Mouse (Mus musculus): ENCODE measurements around the gene Tpst2. TPM values are rescaled to one million over a fixed set of nuclear protein-coding genes. Genes with fewer than 3 reads are reported as not detected.

Tpst2 gene
- polyA plus RNA-seq, 1 experiment from 2014 or later = 34.0 TPM

GRCm38 (mm10) chr5:112286984-112287641 lies 10.6 kb downstream of the Tpst2 start:
- Histone ChIP-seq H3K36me3 (replicated peaks) (no peaks in the 10 kb centered on the region), H3K4me1 (peaks cover 43% of the 10 kb centered on the region), H3K27me3 (replicated peaks; ENCODE audit: low read depth, poor library complexity, severe bottlenecking) (no peaks in the 10 kb centered on the region), H3K9me3 (no peaks in the 10 kb centered on the region), H3K27ac (replicated peaks) (no peak overlapping the region), H3K4me3 (no peak overlapping the region)
- 81% methylated on average over 11 of the region's 11 CpGs for WGBS
- DNase-seq (ENCODE audit: low spot score) = no peak

GRCm38 (mm10) chr5:112287652-112288051 lies 11.2 kb downstream of the Tpst2 start:
- no peak overlapping the region for H3K4me3 ChIP-seq
- no peaks in the 10 kb centered on the region for H3K9me3 ChIP-seq
- DNase-seq (ENCODE audit: low spot score) = no peak
- H3K27me3 ChIP-seq (replicated peaks; ENCODE audit: low read depth, poor library complexity, severe bottlenecking) = no peaks in the 10 kb centered on the region
- H3K4me1 ChIP-seq = peaks cover 38% of the 10 kb centered on the region
- no peaks in the 10 kb centered on the region for H3K36me3 ChIP-seq (replicated peaks)
- WGBS = 87% methylated on average over 2 of the region's 2 CpGs
- no peak overlapping the region for H3K27ac ChIP-seq (replicated peaks)

- Histone ChIP-seq H3K9me3 (no peaks in the 10 kb centered on the region), H3K4me1 (peaks cover 38% of the 10 kb centered on the region), H3K36me3 (replicated peaks) (no peaks in the 10 kb centered on the region), H3K27ac (replicated peaks) (peak overlapping the region; percentile 30; the same call in 1 of the 2 replicates), H3K27me3 (replicated peaks; ENCODE audit: low read depth, poor library complexity, severe bottlenecking) (no peaks in the 10 kb centered on the region), H3K4me3 (no peak overlapping the region)
- WGBS = 86% methylated on average over 9 of the region's 9 CpGs
- DNase-seq (ENCODE audit: low spot score) = no peak
These were observed 12.0 kb downstream of the Tpst2 start for GRCm38 (mm10) chr5:112288193-112289141.

DNA sequence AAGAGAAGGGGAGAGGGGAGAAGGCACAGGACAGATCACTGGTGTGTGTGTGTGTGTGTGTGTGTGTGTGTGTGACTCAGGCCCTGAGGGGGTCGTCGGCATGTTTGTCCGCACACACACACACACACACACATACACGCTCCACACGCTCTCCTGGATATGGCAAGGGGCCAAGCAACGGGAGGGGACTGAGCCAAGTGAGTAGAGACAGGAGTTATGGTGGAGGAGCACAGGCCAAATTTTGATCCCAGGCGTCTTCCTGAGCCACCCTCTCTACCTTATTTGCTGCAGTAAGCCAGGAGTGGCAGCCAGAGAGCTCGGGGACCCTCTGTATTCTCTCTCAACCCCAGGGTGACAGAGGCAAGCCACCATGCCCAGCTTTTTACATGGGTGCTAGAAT lies 12.7 kb downstream of the Tpst2 start:
- no peaks in the 10 kb centered on the region for H3K27me3 ChIP-seq (replicated peaks; ENCODE audit: low read depth, poor library complexity, severe bottlenecking)
- no peak overlapping the region for H3K4me3 ChIP-seq
- peaks cover 35% of the 10 kb centered on the region for H3K4me1 ChIP-seq
- no peak overlapping the region for H3K27ac ChIP-seq (replicated peaks)
- no peak for DNase-seq (ENCODE audit: low spot score)
- H3K36me3 ChIP-seq (replicated peaks) = no peaks in the 10 kb centered on the region
- no peaks in the 10 kb centered on the region for H3K9me3 ChIP-seq
- 92% methylated on average over 8 of the region's 8 CpGs for WGBS

GRCm38 (mm10) chr5:112289819-112290535 lies 13.5 kb downstream of the Tpst2 start:
- no peak for DNase-seq (ENCODE audit: low spot score)
- Histone ChIP-seq H3K9me3 (no peaks in the 10 kb centered on the region), H3K36me3 (replicated peaks) (no peaks in the 10 kb centered on the region), H3K27me3 (replicated peaks; ENCODE audit: low read depth, poor library complexity, severe bottlenecking) (no peaks in the 10 kb centered on the region), H3K4me1 (peaks cover 40% of the 10 kb centered on the region), H3K27ac (replicated peaks) (no peak overlapping the region), H3K4me3 (no peak overlapping the region)
- WGBS = 89% methylated on average over 16 of the region's 16 CpGs

GRCm38 (mm10) chr5:112290536-112290880 lies 14.0 kb downstream of the Tpst2 start:
- no peak for DNase-seq (ENCODE audit: low spot score)
- Histone ChIP-seq H3K4me3 (no peak overlapping the region), H3K4me1 (peaks cover 45% of the 10 kb centered on the region), H3K9me3 (no peaks in the 10 kb centered on the region), H3K36me3 (replicated peaks) (no peaks in the 10 kb centered on the region), H3K27ac (replicated peaks) (no peak overlapping the region), H3K27me3 (replicated peaks; ENCODE audit: low read depth, poor library complexity, severe bottlenecking) (no peaks in the 10 kb centered on the region)
- 92% methylated on average over 8 of the region's 8 CpGs for WGBS

- H3K4me1 ChIP-seq = peaks cover 50% of the 10 kb centered on the region
- WGBS = 91% methylated on average over 5 of the region's 5 CpGs
These were observed 15.4 kb downstream of the Tpst2 start for GRCm38 (mm10) chr5:112291866-112292265.

DNA sequence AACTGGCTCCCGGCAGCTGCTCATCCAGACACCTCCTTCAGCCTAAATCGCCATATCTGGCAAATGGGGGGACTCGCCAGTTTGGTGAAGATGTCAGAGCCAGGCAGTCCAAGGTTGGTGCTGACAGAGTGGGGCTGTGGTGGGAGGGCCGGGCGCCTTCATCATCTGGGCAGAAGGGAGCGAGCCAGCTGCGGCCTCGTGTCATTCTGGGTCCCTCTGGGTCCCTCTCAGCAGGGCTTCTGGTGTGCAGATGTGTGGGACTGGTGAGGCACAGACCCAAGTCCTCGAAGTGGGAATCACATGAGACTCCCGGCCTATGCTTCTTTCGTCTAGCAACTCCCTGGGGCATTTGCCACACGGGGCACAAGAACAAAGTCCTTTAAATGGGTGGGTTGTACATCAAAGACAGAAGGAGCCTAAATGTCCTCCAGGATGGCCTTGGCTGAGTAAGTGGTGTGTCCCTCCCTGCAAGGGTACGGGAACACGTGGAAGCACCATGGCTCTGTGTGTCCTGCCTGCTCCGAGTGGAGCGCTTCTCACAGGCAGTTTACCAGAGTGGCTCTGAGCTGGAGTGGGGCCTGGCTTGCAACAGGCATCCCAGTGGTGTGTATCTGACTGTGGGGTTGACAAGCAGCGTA lies 16.0 kb downstream of the Tpst2 start:
- Histone ChIP-seq H3K27me3 (replicated peaks; ENCODE audit: low read depth, poor library complexity, severe bottlenecking) (no peaks in the 10 kb centered on the region), H3K4me3 (no peak overlapping the region), H3K36me3 (replicated peaks) (no peaks in the 10 kb centered on the region), H3K4me1 (peaks cover 54% of the 10 kb centered on the region), H3K9me3 (no peaks in the 10 kb centered on the region), H3K27ac (replicated peaks) (no peak overlapping the region)
- DNase-seq (ENCODE audit: low spot score) = no peak
- WGBS = 85% methylated on average over 17 of the region's 17 CpGs

More at GRCm38 (mm10) chr5:112291866-112292265, 15.4 kb downstream of the Tpst2 start:
- no peak overlapping the region for H3K4me3 ChIP-seq
- no peaks in the 10 kb centered on the region for H3K9me3 ChIP-seq
- H3K36me3 ChIP-seq (replicated peaks) = no peaks in the 10 kb centered on the region
- H3K27ac ChIP-seq (replicated peaks) = no peak overlapping the region
- no peaks in the 10 kb centered on the region for H3K27me3 ChIP-seq (replicated peaks; ENCODE audit: low read depth, poor library complexity, severe bottlenecking)
- DNase-seq (ENCODE audit: low spot score) = no peak

- Histone ChIP-seq H3K4me1 (peaks cover 50% of the 10 kb centered on the region), H3K4me3 (no peak overlapping the region), H3K27me3 (replicated peaks; ENCODE audit: low read depth, poor library complexity, severe bottlenecking) (no peaks in the 10 kb centered on the region), H3K9me3 (no peaks in the 10 kb centered on the region), H3K27ac (replicated peaks) (no peak overlapping the region), H3K36me3 (replicated peaks) (no peaks in the 10 kb centered on the region)
- DNase-seq (ENCODE audit: low spot score) = no peak
- 83% methylated on average over 2 of the region's 2 CpGs for WGBS
These were observed 17.3 kb downstream of the Tpst2 start for GRCm38 (mm10) chr5:112293800-112294199.

- H3K27ac ChIP-seq (replicated peaks) = 0 out of 2 replicates have a peak overlapping the region, but pooled peaks have one; percentile 20
- H3K4me1 ChIP-seq = peaks cover 49% of the 10 kb centered on the region
These were observed 18.2 kb downstream of the Tpst2 start for GRCm38 (mm10) chr5:112294696-112295095.

DNA sequence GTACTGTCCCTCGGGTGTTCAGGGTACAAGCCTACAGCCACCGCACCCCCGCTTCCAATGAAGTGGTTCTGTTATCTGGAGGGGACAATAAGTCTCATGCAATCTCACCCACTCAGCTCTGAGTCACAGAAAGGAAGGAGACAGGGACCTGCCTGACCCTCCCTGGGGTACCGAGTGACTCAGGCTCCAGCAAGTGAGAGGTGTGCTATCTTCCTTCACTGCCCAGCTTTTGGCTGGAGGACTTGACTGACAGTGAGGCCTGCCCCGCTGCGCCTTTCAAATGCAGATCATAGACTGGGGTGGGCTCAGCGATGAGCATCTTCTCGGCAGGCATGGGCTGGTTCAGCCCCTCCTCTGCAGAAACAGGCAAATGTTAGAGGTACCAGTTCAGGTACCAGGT lies 18.7 kb downstream of the Tpst2 start:
- no peak for DNase-seq (ENCODE audit: low spot score)
- H3K27ac ChIP-seq (replicated peaks) = 0 out of 2 replicates have a peak overlapping the region, but pooled peaks have one; percentile 20

More at GRCm38 (mm10) chr5:112294696-112295095, 18.2 kb downstream of the Tpst2 start:
- no peak for DNase-seq (ENCODE audit: low spot score)
- no peaks in the 10 kb centered on the region for H3K9me3 ChIP-seq
- WGBS = 72% methylated on average over 4 of the region's 4 CpGs
- H3K36me3 ChIP-seq (replicated peaks) = no peaks in the 10 kb centered on the region
- no peak overlapping the region for H3K4me3 ChIP-seq
- no peaks in the 10 kb centered on the region for H3K27me3 ChIP-seq (replicated peaks; ENCODE audit: low read depth, poor library complexity, severe bottlenecking)

GRCm38 (mm10) chr5:112295564-112295963 lies 19.1 kb downstream of the Tpst2 start:
- Histone ChIP-seq H3K4me1 (peaks cover 48% of the 10 kb centered on the region), H3K4me3 (no peak overlapping the region), H3K9me3 (no peaks in the 10 kb centered on the region), H3K36me3 (replicated peaks) (no peaks in the 10 kb centered on the region), H3K27ac (replicated peaks) (peak overlapping the region; percentile 20; the same call in 1 of the 2 replicates), H3K27me3 (replicated peaks; ENCODE audit: low read depth, poor library complexity, severe bottlenecking) (no peaks in the 10 kb centered on the region)
- no peak for DNase-seq (ENCODE audit: low spot score)
- 56% methylated on average over 8 of the region's 8 CpGs for WGBS

More for the DNA sequence above, 18.7 kb downstream of the Tpst2 start:
- Histone ChIP-seq H3K36me3 (replicated peaks) (no peaks in the 10 kb centered on the region), H3K4me3 (no peak overlapping the region), H3K27me3 (replicated peaks; ENCODE audit: low read depth, poor library complexity, severe bottlenecking) (no peaks in the 10 kb centered on the region), H3K4me1 (peaks cover 46% of the 10 kb centered on the region), H3K9me3 (no peaks in the 10 kb centered on the region)
- WGBS = 36% methylated on average over 8 of the region's 8 CpGs

All from embryonic facial prominence, embryonic 10.5 days (tissue).